Mouse (Mus musculus): ENCODE measurements at regions not wholly inside any gene's neighbourhood (a gene's known extent, or its start where the extent isn't known, plus 50 kb on each side); places are given as distances from the start of the nearest gene placed in this dataset.

DNA sequence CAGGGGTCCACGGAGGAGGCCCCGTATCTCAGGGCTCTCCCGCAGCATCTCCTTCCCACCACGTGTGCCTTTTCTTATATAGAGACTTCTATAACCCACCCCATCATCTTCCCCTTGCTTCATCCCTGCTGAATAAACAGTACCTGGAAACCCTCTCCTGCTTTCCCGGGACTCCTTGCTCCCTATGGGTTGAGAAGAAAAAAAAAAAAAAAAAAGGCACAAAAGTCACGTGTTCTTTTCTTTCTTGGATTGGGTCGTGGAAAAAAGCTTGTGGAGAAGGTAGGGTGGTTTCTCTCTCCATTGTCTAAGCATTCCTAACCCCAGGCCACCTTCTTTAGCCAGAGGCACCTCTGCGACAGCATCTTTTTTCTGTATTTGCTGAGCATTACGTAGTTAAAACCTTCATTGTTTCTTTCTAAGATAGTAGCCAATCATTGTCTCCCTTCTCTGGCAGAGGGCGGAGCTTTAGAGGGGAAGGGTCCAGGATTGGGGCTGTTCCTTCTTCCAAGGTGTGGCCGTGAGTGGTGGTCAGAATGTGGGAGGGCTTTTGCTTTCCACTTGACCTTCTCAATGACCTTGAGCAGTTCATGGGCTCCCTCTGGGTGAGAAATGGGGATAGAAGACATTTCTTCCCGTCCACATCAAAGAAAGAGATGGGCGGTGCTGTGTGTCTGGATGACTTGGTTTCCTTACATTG, 78.7 kb upstream of the Mphosph6 start:
- no peak overlapping the region for H3K4me2 ChIP-seq (ENCODE audit: low read depth, low read length)
- no peaks in the 10 kb centered on the region for H3K9me3 ChIP-seq (ENCODE audit: control insufficient read depth, low read length)
- 76% methylated on average over 13 of the region's 13 CpGs for WGBS
- no peak overlapping the region for H3K4me3 ChIP-seq (ENCODE audit: low read length)
- no peak overlapping the region for H3K9ac ChIP-seq (ENCODE audit: low read depth, low read length)
- ATAC-seq, result no peak
- H3K36me3 ChIP-seq (ENCODE audit: control insufficient read depth, insufficient read depth, low read length), result no peaks in the 10 kb centered on the region
- H3K4me1 ChIP-seq (ENCODE audit: control insufficient read depth, insufficient read depth, low read length), result peaks cover 4% of the 10 kb centered on the region; the same call in 1 of the 2 replicates
- H3K27me3 ChIP-seq (replicated peaks; ENCODE audit: control insufficient read depth, insufficient read depth, low read length), result no peaks in the 10 kb centered on the region
- no peak overlapping the region for H3K27ac ChIP-seq (ENCODE audit: low read length)

DNA sequence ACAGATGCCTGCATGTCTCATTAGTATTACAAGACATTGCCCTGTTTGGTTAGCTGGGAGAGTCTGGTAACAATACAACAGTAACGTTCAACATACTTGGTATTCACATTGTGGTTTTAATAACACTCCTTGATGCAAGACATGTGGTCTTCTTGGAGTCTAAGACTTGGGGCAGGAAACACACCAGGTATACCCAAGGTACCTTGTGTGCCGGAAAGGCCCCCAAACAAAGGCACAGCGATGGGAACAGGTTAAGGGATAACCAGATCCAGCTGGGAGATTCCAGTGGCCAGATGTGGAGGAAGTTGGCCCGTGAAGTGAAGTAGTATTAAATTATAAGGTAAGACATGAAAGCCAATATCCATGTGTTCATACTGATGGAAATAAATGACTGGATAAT, 71.9 kb upstream of the Mphosph6 start:
- Histone ChIP-seq H3K4me3 (ENCODE audit: low read length) (no peak overlapping the region), H3K4me1 (ENCODE audit: control insufficient read depth, insufficient read depth, low read length) (no peaks in the 10 kb centered on the region), H3K27ac (ENCODE audit: low read length) (no peak overlapping the region), H3K36me3 (ENCODE audit: control insufficient read depth, insufficient read depth, low read length) (no peaks in the 10 kb centered on the region), H3K9me3 (ENCODE audit: control insufficient read depth, low read length) (no peaks in the 10 kb centered on the region), H3K4me2 (ENCODE audit: low read depth, low read length) (no peak overlapping the region), H3K9ac (ENCODE audit: low read depth, low read length) (no peak overlapping the region), H3K27me3 (replicated peaks; ENCODE audit: control insufficient read depth, insufficient read depth, low read length) (no peaks in the 10 kb centered on the region)
- WGBS, result 79% methylated on average over 4 of the region's 4 CpGs
- ATAC-seq, result no peak

DNA sequence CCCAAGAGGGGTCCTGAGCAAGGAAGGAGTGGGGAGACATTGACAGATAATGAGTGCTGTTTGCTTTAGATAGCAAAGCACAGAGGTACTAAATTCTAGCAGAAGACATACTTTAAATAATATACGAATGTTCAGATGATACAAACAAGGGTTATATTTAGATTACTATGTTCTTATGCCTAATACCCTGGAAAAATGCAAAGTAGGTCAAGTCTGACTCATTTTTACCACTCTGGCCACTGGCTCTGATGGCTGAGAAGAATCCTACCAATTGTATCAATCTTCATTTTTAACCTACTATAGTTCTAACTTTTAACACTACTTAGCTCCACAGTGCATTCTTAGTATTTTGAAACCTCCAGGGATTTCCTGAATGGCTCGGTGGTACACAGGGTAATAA, 65.4 kb upstream of the Mphosph6 start:
- ATAC-seq, result no peak
- Histone ChIP-seq H3K27ac (ENCODE audit: low read length) (no peak overlapping the region), H3K9ac (ENCODE audit: low read depth, low read length) (no peak overlapping the region), H3K36me3 (ENCODE audit: control insufficient read depth, insufficient read depth, low read length) (no peaks in the 10 kb centered on the region), H3K9me3 (ENCODE audit: control insufficient read depth, low read length) (no peaks in the 10 kb centered on the region), H3K27me3 (replicated peaks; ENCODE audit: control insufficient read depth, insufficient read depth, low read length) (no peaks in the 10 kb centered on the region), H3K4me3 (ENCODE audit: low read length) (no peak overlapping the region), H3K4me2 (ENCODE audit: low read depth, low read length) (no peak overlapping the region), H3K4me1 (ENCODE audit: control insufficient read depth, insufficient read depth, low read length) (no peaks in the 10 kb centered on the region)
- 65% methylated on average over 2 of the region's 2 CpGs for WGBS

DNA sequence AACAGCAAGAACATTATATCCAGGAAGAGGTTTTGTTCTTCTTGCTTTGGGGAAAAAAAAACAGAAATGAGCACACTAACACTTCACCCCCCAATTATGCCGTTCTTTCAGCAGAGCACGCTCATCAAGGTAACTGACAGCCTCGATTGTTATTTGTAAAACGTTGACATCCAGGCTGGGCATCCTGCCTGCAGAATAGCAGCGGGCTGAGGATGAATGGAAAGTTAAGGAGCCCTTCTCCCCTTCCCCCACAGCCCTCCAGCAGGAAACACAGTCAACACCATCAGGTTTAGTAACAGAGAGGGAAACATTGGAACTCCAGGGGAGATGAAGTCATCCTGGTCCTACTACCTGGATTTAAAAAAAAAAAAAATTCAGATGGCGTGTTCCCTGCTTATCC, 63.3 kb upstream of the Mphosph6 start:
- 35% methylated on average over 6 of the region's 6 CpGs for WGBS

DNA sequence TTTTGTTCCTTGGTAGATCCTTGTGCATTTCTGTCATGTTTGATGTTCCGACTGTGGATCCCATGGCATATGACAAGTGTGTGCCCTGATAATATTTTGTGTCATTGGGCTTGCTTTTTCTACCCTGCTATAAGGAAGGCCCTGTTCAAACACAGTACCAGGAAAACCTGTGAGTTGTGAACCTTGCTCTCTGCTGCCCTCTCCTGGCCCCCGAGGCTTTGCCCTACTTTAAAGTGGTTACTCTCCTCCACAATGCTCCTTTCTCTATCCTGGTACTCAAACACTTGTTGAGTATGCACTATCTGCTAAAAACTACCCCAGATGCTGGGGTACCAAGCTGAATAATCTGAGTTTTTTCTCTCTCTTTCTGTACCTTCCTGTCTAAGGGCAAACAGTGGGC, 62.1 kb upstream of the Mphosph6 start:
- no peak overlapping the region for H3K4me3 ChIP-seq (ENCODE audit: low read length)
- no peaks in the 10 kb centered on the region for H3K36me3 ChIP-seq (ENCODE audit: control insufficient read depth, insufficient read depth, low read length)
- H3K27me3 ChIP-seq (replicated peaks; ENCODE audit: control insufficient read depth, insufficient read depth, low read length), result no peaks in the 10 kb centered on the region
- no peak overlapping the region for H3K9ac ChIP-seq (ENCODE audit: low read depth, low read length)
- H3K27ac ChIP-seq (ENCODE audit: low read length), result no peak overlapping the region
- H3K4me2 ChIP-seq (ENCODE audit: low read depth, low read length), result no peak overlapping the region
- 41% methylated on average over 2 of the region's 2 CpGs for WGBS
- no peaks in the 10 kb centered on the region for H3K4me1 ChIP-seq (ENCODE audit: control insufficient read depth, insufficient read depth, low read length)
- peak; percentile 72 for ATAC-seq
- H3K9me3 ChIP-seq (ENCODE audit: control insufficient read depth, low read length), result no peaks in the 10 kb centered on the region

More for the DNA sequence above, 63.3 kb upstream of the Mphosph6 start:
- Histone ChIP-seq H3K27ac (ENCODE audit: low read length) (no peak overlapping the region), H3K4me1 (ENCODE audit: control insufficient read depth, insufficient read depth, low read length) (no peaks in the 10 kb centered on the region), H3K36me3 (ENCODE audit: control insufficient read depth, insufficient read depth, low read length) (no peaks in the 10 kb centered on the region), H3K4me2 (ENCODE audit: low read depth, low read length) (no peak overlapping the region), H3K9me3 (ENCODE audit: control insufficient read depth, low read length) (no peaks in the 10 kb centered on the region), H3K27me3 (replicated peaks; ENCODE audit: control insufficient read depth, insufficient read depth, low read length) (no peaks in the 10 kb centered on the region), H3K9ac (ENCODE audit: low read depth, low read length) (no peak overlapping the region), H3K4me3 (ENCODE audit: low read length) (no peak overlapping the region)
- ATAC-seq, result no peak

DNA sequence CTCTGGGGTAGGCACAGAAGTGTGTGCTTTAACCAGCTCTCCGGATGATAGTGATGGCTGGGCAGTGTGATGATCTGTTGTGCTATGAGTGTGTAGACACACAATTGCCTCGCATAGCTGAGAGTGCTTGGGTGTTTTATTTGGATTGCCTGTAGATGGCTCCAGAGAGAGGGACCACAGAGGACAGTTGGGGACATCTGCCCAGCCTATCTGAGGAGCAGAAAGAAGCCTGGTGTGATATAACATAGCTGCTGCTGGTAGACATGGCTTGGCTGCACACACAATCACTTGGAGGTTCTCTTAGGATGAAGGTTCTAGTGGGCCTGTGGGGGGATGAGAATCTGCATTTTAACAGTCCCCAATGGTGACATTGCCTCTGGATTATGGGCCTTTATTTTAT, 60.6 kb upstream of the Mphosph6 start:
- H3K4me1 ChIP-seq (ENCODE audit: control insufficient read depth, insufficient read depth, low read length), result no peaks in the 10 kb centered on the region
- H3K9ac ChIP-seq (ENCODE audit: low read depth, low read length), result no peak overlapping the region
- H3K4me3 ChIP-seq (ENCODE audit: low read length), result no peak overlapping the region
- ATAC-seq, result no peak
- no peak overlapping the region for H3K27ac ChIP-seq (ENCODE audit: low read length)
- H3K27me3 ChIP-seq (replicated peaks; ENCODE audit: control insufficient read depth, insufficient read depth, low read length), result no peaks in the 10 kb centered on the region
- H3K9me3 ChIP-seq (ENCODE audit: control insufficient read depth, low read length), result no peaks in the 10 kb centered on the region
- H3K4me2 ChIP-seq (ENCODE audit: low read depth, low read length), result no peak overlapping the region
- H3K36me3 ChIP-seq (ENCODE audit: control insufficient read depth, insufficient read depth, low read length), result no peaks in the 10 kb centered on the region
- 69% methylated on average over 2 of the region's 2 CpGs for WGBS

DNA sequence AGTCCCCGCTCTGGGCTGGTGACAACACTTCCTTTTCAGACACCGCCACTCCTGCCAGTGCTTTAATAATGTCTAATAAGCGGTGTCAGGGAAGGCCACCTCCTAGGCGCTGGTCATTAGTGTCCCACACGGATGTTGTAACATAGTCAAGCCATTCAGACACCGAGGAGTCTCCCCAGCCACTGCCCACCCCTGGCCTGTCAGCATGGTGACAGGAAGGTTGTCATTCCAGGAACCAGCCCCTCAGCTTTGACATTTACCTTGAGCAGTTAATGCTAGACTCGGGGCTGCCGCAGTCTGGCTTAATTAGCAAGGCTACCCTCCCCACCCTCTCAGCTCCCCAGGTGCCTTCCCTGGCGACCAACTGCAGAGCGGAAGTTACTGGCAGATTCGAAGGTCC, 58.0 kb upstream of the Mphosph6 start:
- Histone ChIP-seq H3K36me3 (ENCODE audit: control insufficient read depth, insufficient read depth, low read length) (no peaks in the 10 kb centered on the region), H3K4me2 (ENCODE audit: low read depth, low read length) (no peak overlapping the region), H3K9ac (ENCODE audit: low read depth, low read length) (no peak overlapping the region), H3K4me1 (ENCODE audit: control insufficient read depth, insufficient read depth, low read length) (no peaks in the 10 kb centered on the region), H3K4me3 (ENCODE audit: low read length) (no peak overlapping the region), H3K9me3 (ENCODE audit: control insufficient read depth, low read length) (no peaks in the 10 kb centered on the region), H3K27me3 (replicated peaks; ENCODE audit: control insufficient read depth, insufficient read depth, low read length) (no peaks in the 10 kb centered on the region), H3K27ac (ENCODE audit: low read length) (no peak overlapping the region)
- WGBS, result 19% methylated on average over 11 of the region's 11 CpGs
- ATAC-seq, result no peak

DNA sequence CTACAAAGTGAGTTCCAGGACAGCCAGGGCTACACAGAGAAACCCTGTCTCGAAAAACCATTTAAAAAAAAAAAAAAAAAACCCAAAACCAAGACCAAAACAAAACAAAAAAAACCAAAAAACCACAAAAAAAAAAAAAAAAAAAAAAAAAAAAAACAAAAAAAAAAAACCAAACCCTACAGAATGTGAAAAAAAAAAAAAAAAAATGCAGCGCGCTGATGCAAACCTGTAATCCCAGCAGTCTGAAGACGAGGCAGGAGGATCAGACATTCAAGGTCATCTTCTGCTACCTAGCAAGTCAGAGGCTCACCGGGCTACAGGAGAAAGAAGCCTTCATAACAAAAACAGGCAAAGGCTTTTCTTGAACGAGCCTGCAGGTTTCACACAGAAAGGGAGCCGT, 57.4 kb upstream of the Mphosph6 start:
- WGBS, result 67% methylated on average over 7 of the region's 7 CpGs

DNA sequence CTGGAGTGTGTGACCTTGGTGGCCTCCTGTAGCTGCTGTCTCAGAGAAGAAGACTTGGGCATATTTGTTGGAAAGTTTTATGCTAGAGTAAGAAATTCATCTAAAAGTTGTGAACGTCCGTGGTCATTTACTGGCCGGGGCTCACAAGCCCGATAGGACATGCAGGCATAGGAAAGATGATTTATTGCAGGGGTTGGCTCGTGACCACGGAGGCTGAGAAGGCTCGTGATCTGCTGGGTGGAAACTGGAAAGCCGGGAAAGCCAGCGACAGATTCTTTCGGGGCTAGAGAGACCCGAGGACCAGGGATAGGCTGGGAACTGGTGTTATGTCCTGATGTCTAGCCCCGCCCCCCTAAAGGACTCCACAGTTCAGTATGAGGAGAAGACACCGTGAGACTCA, 54.4 kb upstream of the Mphosph6 start:
- Histone ChIP-seq H3K4me1 (ENCODE audit: control insufficient read depth, insufficient read depth, low read length) (peaks cover 4% of the 10 kb centered on the region; the same call in 1 of the 2 replicates), H3K36me3 (ENCODE audit: control insufficient read depth, insufficient read depth, low read length) (no peaks in the 10 kb centered on the region), H3K27ac (ENCODE audit: low read length) (no peak overlapping the region), H3K27me3 (replicated peaks; ENCODE audit: control insufficient read depth, insufficient read depth, low read length) (no peaks in the 10 kb centered on the region), H3K4me2 (ENCODE audit: low read depth, low read length) (no peak overlapping the region), H3K9me3 (ENCODE audit: control insufficient read depth, low read length) (no peaks in the 10 kb centered on the region), H3K9ac (ENCODE audit: low read depth, low read length) (no peak overlapping the region), H3K4me3 (ENCODE audit: low read length) (no peak overlapping the region)
- no peak for ATAC-seq
- WGBS, result 61% methylated on average over 13 of the region's 13 CpGs

More for the DNA sequence above, 57.4 kb upstream of the Mphosph6 start:
- Histone ChIP-seq H3K27me3 (replicated peaks; ENCODE audit: control insufficient read depth, insufficient read depth, low read length) (no peaks in the 10 kb centered on the region), H3K4me1 (ENCODE audit: control insufficient read depth, insufficient read depth, low read length) (no peaks in the 10 kb centered on the region), H3K9me3 (ENCODE audit: control insufficient read depth, low read length) (no peaks in the 10 kb centered on the region), H3K4me3 (ENCODE audit: low read length) (no peak overlapping the region), H3K27ac (ENCODE audit: low read length) (no peak overlapping the region), H3K9ac (ENCODE audit: low read depth, low read length) (no peak overlapping the region), H3K36me3 (ENCODE audit: control insufficient read depth, insufficient read depth, low read length) (no peaks in the 10 kb centered on the region), H3K4me2 (ENCODE audit: low read depth, low read length) (no peak overlapping the region)
- no peak for ATAC-seq

DNA sequence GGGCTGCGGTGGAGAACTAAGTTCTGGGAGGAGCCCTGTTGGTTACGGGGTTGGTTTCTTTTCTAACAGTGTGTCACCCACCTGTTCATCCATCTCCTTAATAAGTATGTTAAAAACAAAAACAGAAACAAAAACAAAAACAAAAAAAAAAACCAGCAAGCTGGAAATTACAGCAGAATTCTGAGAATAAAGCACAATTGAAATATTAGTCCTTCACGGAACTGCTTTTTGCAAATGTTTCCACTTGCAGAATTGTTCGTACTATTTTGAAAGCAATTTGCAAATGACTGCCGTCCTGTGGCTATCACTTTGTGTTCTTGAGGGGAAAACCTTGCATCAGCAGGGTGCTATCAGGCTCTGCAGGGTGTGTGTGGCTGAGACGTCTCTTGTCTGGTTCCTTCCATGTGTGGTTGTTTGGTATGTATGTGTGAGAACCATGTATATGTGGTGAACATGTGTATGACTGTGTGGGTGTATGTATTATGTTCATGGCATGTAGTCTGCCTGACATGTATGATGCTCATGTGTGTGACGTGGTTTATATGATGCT, 53.3 kb upstream of the Mphosph6 start:
- WGBS, result 90% methylated on average over 7 of the region's 7 CpGs
- Histone ChIP-seq H3K4me2 (ENCODE audit: low read depth, low read length) (no peak overlapping the region), H3K27me3 (replicated peaks; ENCODE audit: control insufficient read depth, insufficient read depth, low read length) (no peaks in the 10 kb centered on the region), H3K27ac (ENCODE audit: low read length) (no peak overlapping the region), H3K36me3 (ENCODE audit: control insufficient read depth, insufficient read depth, low read length) (no peaks in the 10 kb centered on the region), H3K4me3 (ENCODE audit: low read length) (no peak overlapping the region), H3K9ac (ENCODE audit: low read depth, low read length) (no peak overlapping the region), H3K4me1 (ENCODE audit: control insufficient read depth, insufficient read depth, low read length) (peaks cover 4% of the 10 kb centered on the region; the same call in 1 of the 2 replicates), H3K9me3 (ENCODE audit: control insufficient read depth, low read length) (no peaks in the 10 kb centered on the region)
- no peak for ATAC-seq

All from intestine, embryonic 16.5 days (tissue).